In genomic region chrX:56322096-56322495, GRCm38 (mm10) we compare ENCODE assay signal across 20 mouse cellular contexts.
"Had no signal": no experiment of that assay in that cellular context is flagged by ENCODE, and none has a peak within 500 bp of the region (broad histone marks: within the 10 kb centered on the region; RNA-seq: fewer than 3 reads in every experiment).

No protein-coding gene starts in this region.

- H3K27ac ChIP-seq: liver, embryonic 15.5 days; lung, embryonic 15.5 days; midbrain, embryonic 10.5 days; midbrain, embryonic 12.5 days; neural tube, embryonic 13.5 days; neural tube, embryonic 15.5 days; stomach, embryonic 15.5 days; stomach, postnatal 0 days had no signal

- H3K4me1 ChIP-seq: liver, embryonic 15.5 days; lung, embryonic 15.5 days; midbrain, embryonic 10.5 days; midbrain, embryonic 12.5 days; neural tube, embryonic 13.5 days; neural tube, embryonic 15.5 days; stomach, embryonic 15.5 days had no signal

- ATAC-seq: liver, postnatal 0 days; midbrain, embryonic 16.5 days had no signal

- H3K4me3 ChIP-seq: liver, embryonic 15.5 days; lung, embryonic 15.5 days; midbrain, embryonic 10.5 days; midbrain, embryonic 12.5 days; myocyte; neural tube, embryonic 13.5 days; neural tube, embryonic 15.5 days; stomach, embryonic 15.5 days had no signal

- DNase-seq: liver, postnatal 0 days; lung, adult 2 months; lung, postnatal 10 days; lung, postnatal 4 days; midbrain, embryonic 14.5 days; retina, postnatal 1 day; right cerebral cortex, adult 18-20 months; right cerebral cortex, postnatal 14 days; thymus, adult 2 months; thymus, postnatal 36 days had no signal
